Mouse (Mus musculus) 3T3-L1 (cell line): ENCODE results near the gene Mapkapk3.

Source experiments
- DNase-seq: peaks from one replicate; pipeline ENCODE4 v3.0.0-alpha.2; 2015; ENCODE audit warnings: low read depth, low spot score

Gene Mapkapk3

DNA sequence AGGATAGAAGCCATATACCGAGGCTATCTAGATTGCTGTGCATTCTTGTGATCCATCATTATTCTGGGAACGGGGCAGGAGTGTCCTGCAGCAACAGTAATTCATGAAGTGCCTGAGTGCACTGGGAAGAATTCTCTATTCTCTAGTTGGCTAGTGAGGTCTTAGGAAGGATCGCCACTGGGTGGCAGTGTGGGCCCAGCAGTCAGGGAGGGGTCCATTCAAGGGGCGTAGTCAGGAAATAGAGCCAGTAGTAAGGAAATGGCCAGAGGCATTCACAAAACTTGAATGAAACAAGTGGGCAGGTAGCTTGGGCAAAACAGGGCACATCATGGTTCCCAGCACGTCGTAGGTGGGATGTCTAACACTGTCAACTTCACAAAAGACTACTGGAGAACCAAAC lies 4.6 kb upstream of the Mapkapk3 start:
- DNase-seq: peak; percentile 85

GRCm38 (mm10) chr9:107290897-107291296 lies 1.2 kb upstream of the Mapkapk3 start:
- DNase-seq: peak; percentile 85

- DNase-seq: peak; percentile 66
Observed at GRCm38 (mm10) chr9:107288711-107289110, 966 bp downstream of the Mapkapk3 start.

- DNase-seq: no peak
Observed at GRCm38 (mm10) chr9:107288105-107288650, 1.5 kb downstream of the Mapkapk3 start.

GRCm38 (mm10) chr9:107287294-107287693 lies 2.4 kb downstream of the Mapkapk3 start:
- no peak for DNase-seq

GRCm38 (mm10) chr9:107285009-107285408 lies 4.7 kb downstream of the Mapkapk3 start:
- DNase-seq: no peak

DNA sequence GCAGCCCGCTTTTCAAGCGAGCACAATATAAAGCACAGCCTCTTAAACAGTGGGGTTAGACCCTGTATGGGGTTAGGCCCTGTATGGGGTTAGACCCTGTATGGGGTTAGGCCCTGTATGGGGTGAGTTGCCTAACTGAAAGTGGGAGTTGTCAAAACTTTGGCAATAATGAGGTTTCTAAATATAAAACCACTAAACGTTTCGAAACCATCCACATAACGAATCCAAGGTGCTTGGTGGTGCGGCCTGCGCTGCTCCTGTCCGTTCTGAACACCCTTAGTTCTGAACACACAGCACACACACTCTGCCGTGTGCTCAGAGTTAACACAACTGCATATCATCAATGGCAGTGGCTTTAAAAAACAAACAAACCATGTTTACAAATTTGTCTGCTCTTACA lies 6.7 kb downstream of the Mapkapk3 start:
- DNase-seq: no peak

DNA sequence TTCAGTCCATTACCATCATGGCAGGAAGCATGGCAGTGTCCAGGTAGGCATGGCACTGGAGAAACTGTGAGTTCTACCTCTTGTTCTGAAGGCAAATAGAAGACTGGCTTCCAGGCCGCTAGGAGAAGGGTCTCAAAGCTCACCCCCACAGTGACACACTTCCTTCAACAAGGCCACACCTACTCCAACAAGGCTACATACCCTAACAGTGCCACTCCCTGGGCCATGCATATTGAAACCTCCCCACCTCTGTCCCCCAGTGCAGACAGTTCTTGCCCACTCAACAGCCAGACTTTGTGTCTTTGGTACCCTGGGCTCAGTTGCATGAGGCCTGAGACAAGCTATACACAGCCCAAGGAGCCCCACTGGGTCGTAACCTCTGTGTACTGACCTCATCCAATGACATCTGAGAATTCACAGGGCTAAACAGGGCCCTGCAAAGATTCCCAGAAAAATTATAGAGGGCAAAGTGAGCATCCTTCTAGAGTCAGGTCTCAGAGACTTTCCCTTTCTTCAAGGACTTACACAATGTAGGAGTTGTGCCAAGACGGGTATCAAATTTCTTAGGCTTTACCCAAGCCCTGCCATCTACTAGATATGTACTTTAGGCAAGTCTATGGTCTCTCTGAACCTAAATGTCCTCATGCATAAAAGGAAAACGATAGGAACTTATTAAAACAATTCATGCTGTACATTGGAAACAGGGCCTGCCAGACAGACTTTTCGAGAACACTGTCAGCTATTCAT lies 8.3 kb downstream of the Mapkapk3 start:
- peak; percentile 81 for DNase-seq

GRCm38 (mm10) chr9:107280322-107281027 lies 9.2 kb downstream of the Mapkapk3 start:
- DNase-seq: no peak

GRCm38 (mm10) chr9:107279378-107280321 lies 10.0 kb downstream of the Mapkapk3 start:
- peak; percentile 50 for DNase-seq

- peak; percentile 99 for DNase-seq
Observed at GRCm38 (mm10) chr9:107278527-107279377, 10.9 kb downstream of the Mapkapk3 start.

GRCm38 (mm10) chr9:107278126-107278525 lies 11.6 kb downstream of the Mapkapk3 start:
- DNase-seq: peak; percentile 40

GRCm38 (mm10) chr9:107277603-107278002 lies 12.1 kb downstream of the Mapkapk3 start:
- no peak for DNase-seq

DNA sequence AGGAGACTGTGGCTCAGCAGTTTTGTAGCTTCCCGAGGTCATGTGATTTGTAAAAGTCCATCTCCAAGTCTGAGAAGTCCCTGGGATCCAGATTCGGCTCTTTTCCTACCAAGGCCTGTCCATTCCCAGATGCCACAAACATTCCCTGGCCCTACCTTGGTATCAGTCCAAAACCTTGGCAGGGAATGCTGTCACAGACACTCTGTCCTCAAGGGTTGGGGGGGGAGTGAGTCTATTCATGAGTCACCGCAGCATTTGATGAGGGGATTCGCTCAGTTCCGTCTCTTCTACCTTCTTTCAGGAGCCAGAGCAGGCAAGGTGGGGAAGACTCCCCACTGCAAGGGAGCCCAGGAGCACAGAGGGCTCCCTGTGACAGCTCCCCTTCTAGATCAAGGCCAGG lies 14.0 kb downstream of the Mapkapk3 start:
- peak; percentile 53 for DNase-seq

GRCm38 (mm10) chr9:107274751-107275150 lies 14.9 kb downstream of the Mapkapk3 start:
- DNase-seq: no peak

GRCm38 (mm10) chr9:107273184-107273583 lies 16.5 kb downstream of the Mapkapk3 start:
- no peak for DNase-seq

GRCm38 (mm10) chr9:107272284-107272683 lies 17.4 kb downstream of the Mapkapk3 start:
- DNase-seq: no peak

DNA sequence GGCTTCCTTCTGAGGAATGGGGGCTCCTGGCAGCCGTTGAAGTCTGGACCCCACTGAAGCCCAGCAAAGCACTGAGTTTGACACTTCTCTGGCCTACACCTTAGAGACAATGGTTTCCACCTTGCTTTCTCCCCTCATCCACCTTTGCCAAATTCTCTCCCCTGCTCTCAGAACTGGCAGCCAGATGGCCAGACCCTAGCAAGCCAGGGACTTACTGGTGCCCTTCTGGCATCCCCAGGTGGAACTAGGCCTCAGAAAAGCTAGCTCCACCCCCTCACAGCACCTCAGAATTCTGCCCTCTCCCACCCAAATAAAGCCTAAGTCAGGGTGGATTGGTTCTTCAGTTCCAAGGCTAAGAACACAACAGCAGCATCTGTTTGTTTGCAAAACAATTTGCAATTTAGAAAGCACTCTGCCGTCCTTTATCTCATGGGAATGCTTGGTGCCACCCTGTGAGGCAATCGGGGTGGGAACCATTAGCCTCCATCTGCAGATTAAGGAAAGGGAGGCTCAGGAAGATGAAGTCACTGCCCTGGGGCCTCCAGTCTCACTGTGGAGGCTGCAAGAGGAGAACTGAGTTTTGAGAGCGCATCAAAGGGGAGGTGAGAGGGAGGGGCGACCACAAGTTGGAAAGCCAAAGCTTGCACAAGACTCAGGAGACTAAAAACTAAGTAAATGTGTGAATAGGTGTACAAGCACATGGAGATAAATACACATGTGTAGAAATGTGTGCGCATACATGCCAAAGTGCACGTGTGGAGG lies 18.3 kb downstream of the Mapkapk3 start:
- no peak for DNase-seq

- no peak for DNase-seq
Observed at GRCm38 (mm10) chr9:107269772-107270171, 19.9 kb downstream of the Mapkapk3 start.
